Mouse (Mus musculus) 3T3-L1 (cell line): Measurements from ENCODE around the gene Anapc15-ps.

Experiments used
- DNase-seq: peaks from one replicate; pipeline ENCODE4 v3.0.0-alpha.2; 2015; ENCODE audit warnings: low read depth, low spot score

Anapc15-ps gene

DNA sequence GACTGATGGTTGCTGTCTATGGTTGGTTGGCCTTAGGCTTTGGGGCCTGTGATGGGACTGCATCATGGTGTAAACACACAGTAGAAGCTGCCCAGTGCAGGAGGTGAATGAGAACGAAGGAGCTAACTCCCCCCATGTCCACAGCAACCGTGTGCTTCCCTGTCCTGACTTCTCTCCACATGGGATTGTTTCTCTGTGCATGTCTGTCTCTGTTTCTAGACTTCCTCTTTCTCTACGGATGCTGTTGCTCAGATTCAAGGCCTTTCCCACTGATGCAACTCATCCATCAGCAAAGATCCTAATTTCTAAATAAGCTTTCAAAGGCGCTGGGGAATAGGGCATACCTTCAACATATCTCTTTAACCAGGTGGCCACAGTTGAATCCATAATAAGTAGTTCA, 3.4 kb downstream of the Anapc15-ps start:
- DNase-seq: no peak

DNA sequence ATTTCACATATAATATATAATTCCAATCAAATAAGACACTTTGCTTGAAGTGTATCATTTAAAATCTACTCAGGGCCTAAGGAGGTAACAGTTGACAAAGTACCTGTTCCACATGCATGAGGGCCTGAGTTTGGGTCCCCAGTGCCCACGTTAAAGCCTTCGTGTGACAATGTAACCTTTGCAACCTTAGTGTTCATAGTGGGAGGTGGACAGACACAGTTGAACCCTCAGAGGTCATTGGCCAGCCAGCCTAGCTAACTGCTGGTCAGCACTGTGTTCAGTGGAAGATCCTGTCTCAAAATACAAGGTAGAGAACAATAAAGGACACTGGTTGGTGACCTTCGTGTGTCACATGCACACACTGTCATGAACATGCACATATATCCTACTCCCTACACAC, 4.2 kb downstream of the Anapc15-ps start:
- no peak for DNase-seq

DNA sequence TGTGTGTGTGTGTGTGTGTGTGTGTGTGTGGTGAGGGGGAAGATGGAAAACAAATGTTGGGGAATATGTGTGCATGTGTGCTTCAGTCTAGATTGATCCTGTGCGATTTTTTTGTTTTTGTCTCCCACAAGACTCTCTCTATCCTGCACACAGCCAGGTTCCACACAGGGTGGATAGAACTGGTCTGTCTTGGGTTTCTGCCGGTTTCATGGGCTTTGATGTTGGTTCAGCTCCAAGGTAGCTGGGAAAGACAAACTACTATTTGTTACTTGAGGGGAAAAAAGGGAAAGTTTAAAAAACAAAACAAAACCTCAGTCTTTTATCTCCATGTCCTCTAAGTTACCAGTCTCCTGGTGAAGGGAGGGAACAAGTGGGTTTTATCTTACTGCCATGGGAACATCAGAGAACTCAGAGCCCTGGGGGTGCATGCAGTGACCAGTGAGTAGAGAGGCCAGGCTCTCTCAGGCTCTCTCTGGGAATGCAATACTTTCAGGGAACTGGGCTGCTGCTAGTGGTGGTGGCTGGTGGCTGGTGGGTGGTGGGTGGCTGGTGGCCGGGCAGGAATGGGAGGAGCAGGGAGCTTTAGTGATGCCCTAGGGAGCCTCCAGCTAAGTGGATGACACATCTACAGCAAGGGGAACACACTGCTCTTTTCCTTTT, 5.8 kb downstream of the Anapc15-ps start:
- no peak for DNase-seq

DNA sequence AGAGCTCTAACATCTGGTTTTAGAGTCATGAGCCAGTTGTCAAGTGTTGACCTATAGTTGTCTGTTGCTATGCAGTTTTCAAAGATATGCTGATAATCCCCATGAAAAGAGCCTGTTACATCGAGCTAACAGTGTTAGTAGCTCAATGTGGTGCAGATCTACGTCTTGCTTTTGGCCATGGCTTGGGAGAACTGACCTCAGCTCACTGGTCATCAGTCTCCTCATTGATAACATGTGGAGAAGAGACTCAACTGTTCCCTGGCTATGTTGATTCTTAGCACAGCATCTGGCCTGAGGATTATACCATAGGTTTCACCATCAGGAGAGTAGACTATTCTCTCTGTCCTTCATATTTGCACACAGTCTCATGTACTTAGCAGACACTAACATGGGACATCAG, 6.5 kb downstream of the Anapc15-ps start:
- DNase-seq: no peak

DNA sequence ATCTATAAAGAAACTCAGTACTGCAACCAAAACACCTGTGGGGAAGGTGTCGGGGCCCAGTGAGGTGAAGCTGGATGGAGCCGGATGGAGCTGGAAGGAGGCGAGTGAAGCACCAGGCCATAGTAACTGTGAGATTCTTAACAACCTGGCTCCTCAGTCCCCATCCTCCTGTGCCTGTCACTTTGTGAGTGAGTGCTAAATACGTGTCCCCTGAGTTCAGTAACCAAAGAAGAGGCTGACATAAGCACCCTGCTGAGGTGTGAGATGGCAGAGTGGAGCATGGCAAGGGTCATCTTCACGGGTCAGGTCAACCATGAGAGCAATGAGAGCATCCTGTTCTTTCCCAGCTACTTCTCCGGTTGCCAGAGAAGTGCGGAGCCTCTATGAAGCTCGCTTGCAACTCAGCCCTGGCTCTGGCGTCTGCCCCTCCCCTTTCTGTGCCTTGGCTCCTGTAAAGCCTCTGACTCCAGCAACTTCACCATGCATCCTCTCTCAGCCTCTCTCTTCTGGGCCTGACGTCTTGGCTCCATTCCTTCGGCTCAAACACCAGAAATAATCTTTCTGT, 7.7 kb downstream of the Anapc15-ps start:
- DNase-seq: no peak

DNA sequence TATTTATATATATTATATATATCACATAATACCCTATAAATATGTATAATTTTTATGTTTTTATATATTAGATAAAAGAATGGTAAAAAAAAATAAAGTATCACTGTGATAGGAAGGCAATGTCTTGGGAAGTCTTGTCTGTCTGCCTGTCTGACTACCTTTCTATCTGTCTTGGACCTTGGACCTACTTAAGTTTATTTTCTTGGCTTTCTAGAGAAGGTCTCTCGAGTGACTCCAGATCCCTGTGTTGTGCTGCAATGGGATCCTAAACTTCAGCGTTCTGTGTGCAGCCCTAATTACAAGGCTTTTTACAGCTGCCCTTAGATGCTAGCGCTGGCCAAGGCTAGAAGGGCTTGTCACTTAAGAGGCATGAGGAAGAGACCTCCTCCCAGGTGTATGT, 8.6 kb downstream of the Anapc15-ps start:
- no peak for DNase-seq

DNA sequence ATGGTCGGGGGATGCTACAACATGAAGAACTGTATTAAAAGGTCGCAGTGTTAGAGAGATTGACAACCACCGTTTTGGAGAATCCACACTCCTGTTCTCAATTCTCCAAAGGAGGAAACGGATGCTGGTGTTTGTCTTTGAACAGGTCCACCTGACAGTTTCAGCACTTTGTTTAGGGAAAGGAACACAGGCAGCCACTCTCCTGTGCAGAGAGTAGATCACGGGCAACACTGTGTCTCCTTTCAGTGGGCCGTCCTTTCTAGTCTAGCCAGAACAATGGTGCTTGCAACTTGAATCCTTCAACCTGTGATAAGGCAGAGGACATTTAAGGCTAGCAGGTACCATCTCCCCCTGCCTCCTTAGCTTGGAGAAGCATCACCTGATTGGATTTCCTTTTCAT, 12.9 kb downstream of the Anapc15-ps start:
- no peak for DNase-seq

DNA sequence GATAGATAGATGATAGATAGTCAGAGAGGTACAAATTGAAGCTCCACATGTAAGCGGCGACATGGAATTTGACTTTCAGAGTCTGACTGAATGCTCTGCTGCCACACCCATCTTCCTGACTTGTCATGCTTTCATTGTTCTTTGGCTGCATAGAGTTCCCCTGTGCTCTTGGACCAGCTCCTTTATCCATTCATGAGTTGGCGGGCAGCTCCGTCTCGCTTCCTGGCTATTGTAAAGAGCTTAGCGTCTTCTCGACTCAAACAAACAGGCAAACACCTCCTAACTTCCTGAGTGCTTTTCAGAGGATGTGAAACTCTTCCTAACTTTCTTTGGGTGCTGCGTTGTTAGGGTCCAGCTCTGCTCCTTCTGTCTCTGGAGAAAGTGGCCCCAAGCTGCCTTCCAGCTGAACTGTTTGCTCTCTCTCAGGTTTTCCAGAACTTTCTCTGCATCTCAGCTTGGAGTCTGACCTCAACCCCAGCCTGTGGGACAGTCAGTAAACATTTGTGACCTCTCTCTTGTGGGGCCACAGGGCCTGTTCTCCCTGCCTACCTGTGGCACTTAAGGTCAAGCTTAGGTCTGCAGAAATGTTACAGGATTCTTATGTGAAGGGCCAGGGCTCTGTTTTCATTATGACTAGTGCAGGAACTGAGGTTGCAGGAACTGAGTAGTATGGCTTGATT, 13.6 kb downstream of the Anapc15-ps start:
- DNase-seq: no peak

DNA sequence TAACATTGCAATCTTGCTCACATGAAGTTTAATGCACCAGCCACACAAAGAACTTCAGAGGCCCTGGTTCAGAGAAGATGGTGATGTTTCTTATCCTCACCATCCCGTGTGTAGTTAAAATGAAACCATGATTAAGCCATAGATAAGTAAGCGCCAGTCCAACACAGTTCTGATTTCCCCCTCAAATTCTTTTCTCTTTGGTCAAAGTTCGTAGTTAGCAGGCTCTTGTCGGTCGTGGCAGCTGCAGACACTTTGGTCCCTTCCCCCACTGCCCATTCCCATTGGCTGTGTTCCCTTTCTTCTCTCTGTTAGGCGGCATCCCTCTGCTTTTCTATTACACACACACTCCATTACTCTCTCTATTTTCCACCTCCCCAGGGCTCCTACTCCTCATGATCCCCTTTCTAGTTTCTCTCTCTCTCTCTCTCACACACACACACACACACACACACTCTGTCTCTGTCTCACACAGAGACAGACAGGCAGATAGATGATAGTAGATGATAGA, 14.4 kb downstream of the Anapc15-ps start:
- no peak for DNase-seq

DNA sequence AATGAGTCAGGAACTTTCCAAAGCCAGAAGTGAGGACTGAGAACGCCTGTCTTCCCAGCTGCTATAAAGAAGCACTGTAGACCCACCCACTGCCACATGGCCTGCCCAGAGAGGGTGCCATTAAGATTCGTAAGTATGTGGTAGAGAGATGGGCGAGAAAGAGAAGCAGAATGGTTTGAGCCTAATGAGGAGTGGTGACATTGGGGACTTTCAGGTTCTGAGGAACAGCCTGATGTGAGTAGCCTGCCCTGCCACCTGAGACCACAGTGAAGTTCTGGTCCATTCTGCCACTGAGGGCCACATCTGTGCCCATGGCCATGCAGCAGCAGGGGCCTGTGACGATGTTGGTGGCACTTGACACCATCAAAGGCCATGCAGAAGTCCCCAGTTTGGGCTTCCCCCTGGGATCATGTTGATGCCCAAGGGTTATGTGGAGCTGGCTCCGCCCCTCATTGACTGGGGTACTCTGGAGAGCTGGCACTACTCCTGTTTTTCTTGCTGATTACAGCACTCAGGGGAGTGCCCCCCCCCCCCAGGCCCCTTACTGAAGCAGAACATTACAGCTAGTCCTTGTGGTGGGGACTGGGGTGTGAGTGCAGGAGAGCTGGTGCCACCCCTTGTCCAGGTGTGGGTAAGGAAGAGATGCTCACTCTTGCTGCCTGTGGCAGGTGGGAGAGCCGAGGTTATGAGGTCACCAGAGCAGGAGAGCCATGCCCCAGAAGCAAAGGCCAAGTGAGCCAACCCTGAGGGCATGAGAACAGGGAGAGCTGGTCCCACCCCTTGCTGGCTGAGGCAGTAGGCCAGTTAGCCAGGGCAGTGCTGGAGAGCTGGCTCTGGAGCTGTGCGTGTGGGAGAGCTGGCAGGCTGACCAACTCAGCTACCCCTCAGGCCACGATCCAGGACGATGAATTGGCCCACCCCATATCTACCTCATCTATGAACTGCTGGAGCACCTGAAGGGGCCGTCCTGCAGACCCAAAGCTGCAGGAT, 16.7 kb downstream of the Anapc15-ps start:
- DNase-seq: no peak

DNA sequence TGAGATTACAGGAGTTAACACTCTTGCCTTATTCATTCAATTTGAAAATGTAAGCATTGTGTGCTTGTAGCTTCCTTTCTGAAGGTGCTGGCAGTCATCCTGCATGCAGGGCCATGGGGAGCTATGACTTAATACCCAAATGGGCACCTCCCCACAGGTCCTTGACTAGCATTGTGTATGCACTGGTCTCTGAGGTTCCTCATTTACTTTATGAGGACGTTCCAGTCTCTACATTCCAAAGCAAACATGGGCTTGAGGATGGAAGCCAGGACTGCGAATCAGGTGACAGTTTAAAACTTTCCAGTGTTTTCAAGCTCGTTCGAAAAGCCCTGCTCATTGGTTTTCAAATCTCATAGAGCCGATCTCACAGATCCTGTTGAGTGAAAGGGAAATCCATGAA, 21.1 kb downstream of the Anapc15-ps start:
- DNase-seq: no peak

DNA sequence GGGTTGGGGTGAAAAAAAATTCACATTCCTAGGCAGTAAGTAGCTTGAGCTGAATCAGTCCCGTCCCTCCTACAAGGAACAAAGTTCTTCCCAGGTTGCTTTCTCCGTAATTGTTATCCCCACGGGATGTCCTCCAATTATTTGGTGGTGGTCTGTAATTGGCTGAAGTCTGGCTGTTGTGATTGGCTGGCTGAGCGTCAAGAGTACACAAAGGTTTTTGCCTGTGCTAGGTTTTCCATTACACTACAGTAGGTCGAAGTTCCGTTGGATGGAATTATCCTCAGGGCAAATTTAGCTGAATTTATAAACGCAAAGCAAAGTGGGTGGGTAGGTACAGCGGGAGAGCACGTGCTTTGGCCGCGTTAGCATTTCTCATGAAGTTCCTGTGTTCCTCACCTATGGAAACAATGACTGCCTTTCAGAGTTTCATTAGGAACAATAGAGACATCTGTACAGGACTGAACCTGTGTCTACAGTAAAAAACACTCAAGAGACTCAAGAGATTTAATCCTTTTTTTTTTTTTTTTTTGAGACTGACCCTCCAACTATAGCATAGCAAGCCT, 24.8 kb downstream of the Anapc15-ps start:
- DNase-seq: no peak

DNA sequence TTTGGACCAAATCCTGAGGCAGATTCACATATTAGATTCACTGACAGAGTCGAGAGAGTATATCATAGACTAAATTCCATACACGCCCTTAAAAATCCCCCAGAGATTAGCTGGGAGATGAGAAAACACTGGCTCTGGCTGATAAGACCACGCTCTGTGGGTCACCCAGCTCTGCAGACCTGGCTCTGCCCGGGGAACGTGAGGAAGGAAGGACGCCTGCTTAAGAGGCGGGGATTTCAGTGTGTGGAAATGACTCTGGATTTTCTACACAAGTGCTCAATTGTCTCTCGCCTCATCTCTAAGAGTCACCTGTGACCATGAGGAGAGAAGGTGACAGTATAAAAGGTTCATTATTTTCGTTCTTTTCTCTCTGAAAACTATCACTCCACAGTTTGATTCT, 26.1 kb downstream of the Anapc15-ps start:
- no peak for DNase-seq

DNA sequence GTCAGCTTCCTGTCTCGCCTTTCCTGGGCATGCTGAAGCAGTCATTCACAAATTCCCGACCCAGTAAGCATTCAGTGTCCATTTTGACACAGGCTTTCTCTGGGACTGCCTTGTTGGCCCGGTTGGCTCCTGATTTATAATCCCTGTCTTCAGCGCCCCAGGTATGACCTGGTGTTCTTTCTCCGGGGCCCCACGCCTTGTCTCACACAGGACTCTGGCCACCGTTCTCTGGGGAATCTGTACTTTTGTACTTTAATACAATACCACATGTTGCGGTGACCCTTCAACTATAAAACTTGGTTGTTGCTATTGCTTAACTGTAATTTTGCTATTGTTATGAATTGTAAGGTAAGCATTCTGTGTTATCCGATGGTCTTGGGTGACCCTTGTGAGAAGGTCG, 26.7 kb downstream of the Anapc15-ps start:
- DNase-seq: no peak

DNA sequence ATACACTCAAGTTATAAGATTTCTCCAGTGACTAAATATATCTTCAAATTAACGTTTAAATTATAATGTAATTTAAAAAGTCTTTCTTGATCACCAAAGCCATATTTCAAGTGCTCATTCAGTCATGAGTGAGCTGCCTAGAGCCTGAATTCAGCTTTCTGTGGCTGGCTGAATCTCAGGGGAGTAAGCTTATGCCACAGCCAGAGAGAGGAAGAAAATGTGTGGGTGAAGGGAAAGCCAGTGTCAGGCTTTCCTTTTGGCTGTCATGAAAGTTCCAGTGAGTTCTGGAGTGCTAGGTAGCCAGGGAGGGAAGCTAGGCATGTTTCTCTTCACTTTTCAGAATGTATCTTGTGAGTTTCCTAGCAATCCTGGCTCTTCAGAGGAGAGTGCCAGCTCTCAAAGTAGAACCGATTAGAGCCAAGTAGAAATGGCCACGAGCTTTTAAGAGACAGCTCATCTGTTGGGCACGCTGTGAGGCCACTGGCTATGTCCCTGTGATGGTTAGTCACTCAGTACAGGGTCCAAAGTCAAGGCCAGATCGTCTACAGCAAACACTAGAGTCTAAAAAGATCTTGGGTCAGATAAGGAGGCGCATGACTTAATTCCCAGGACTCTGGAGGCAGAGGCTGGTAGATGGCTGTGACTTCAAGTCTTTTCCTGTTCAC, 29.4 kb downstream of the Anapc15-ps start:
- DNase-seq: peak; percentile 92

DNA sequence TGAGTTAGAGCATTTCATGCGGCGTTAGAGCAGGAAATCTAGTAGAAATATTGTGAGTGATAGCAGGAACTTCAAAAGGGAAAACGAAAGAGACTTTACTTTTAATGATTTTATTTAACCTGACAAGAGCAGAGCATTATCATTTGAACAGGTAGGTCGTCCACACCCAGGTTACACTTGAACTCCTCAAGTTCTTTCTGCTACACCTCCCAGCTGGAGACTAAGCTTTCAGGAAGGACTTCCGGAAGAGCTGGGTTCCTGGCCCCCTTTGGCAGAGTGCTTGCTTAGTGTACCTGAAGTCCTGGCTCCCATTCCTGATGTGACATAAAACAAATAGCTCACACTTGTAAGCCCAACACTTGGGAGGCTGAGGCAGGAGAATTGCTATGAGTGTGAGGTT, 30.2 kb downstream of the Anapc15-ps start:
- no peak for DNase-seq

DNA sequence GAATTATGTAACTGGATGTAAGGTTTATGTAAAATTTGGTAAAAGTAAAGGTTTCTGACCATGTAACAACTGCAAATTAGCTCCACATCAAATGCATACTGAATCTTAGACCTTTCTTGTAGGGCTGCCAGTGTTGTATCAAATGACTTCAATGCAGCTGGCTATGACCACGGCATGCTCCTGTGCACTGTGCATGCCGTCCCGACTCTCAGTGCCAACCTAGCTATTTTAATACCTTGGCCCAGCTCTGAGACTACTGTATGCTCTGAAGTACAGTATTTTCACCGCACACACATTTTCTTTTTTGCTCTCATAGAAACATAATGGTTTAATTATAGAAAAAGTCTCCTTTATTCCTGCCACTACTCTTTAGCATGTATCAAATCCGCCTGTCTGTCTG, 31.9 kb downstream of the Anapc15-ps start:
- DNase-seq: no peak

DNA sequence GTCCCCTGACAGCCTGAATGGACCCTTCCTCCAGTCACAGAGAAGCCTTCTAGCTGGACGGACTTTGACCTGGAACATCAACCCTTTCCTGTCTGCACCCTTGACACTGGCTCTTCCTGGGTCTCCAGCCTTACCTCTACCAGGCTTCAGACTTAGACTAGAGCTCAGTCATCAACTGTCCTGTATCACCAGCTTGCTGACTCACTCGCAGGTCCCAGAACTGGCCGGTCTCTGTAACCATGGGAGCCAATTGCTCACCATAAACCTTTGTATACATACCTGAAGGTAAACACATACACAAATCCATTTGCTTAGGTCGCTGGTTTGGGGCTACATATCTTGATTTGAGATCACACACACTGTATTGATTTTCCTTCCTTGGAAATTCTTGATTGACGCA, 33.8 kb downstream of the Anapc15-ps start:
- no peak for DNase-seq

DNA sequence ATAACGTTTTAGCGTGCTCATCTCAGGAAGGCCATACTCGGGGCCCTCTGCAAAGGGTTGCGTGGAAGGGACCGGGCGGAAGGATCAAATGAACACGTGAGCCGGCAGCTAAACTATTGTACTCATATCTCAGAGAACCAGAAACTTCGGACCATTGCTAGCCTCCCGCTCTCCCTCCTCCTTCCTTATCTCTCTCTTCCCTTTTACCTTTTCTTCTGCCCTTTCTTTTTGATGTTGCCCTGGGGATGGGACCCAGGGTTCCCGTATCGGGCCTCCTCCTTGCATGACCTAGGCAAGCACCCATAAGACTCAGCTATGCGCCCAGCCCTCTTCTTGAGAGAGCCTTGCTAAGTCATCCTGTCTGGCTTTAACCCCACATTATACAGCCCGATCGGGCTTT, 38.5 kb downstream of the Anapc15-ps start:
- no peak for DNase-seq

DNA sequence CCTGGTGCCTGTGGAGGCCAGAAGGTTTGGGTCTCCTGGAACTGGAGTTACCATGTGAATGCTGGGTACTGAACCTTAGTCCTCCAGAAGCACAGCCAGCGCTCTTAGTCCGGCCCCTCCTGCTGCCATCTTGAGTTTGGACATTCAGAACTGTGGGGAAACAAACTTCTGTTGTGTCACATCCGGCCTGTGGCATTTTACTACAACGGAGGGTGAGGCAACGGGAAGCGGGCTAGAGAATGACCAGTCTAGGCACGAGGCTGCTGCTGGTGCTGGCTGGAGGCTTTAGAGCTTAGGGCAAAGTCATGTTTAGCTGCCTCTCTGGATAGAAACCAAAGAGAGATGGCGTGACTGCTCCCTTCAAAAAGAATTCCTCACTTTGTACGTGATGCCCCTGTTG, 39.0 kb downstream of the Anapc15-ps start:
- DNase-seq: no peak

DNA sequence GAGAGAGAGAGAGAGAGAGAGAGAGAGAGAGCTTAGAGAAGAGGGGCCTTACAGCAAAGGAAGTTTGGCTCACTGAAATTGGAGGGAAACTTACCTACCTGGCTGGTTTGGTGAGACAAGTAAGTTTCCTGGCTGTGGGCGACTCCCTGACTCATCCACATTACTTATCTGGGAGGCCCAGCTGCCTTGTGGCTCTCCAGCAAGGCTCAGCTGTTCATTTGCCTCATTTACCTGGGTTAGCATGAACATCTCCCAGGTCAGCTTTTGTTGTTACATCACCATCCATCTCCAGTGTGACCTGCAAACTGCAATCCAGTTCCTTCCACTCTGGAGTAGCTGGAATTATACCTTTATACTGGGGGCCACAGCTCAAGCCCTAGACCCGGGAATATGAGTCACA, 41.7 kb downstream of the Anapc15-ps start:
- DNase-seq: peak; percentile 48
